Mouse (Mus musculus): Measurements from ENCODE around the gene Tshz3.

- no peak for TF ChIP-seq MAX (IDR thresholded peaks at IDR 0.05)
- no peak for TF ChIP-seq CTCF (IDR thresholded peaks at IDR 0.05; ENCODE audit: control insufficient read depth, insufficient read depth, insufficient read length)
- TF ChIP-seq MYOD1 (IDR thresholded peaks at IDR 0.05; ENCODE audit: control insufficient read depth, insufficient read length, low read depth) = no peak
- no peak for TF ChIP-seq CEBPB (IDR thresholded peaks at IDR 0.05; ENCODE audit: low read depth)
Observed at GRCm38 (mm10) chr7:36659265-36659664, 38.7 kb upstream of the Tshz3 start.

Measured in C2C12 (cell line).